Mouse (Mus musculus) C2C12 (cell line): Measurements from ENCODE around the gene Hist2h2be. TPM values are rescaled to one million over a fixed set of nuclear protein-coding genes. Genes with fewer than 3 reads are reported as not detected.
A peak's percentile ranks its signal among the peaks of the same experiment; 100 is the strongest.

ENCODE experiments used
- H3K27me3 ChIP-seq: one replicate; pipeline ENCODE4 v1.6.1; 2011; ENCODE audit not compliant: control insufficient read depth, insufficient read depth, insufficient read length
- H3K36me3 ChIP-seq: one replicate; pipeline ENCODE4 v1.6.1; 2011; ENCODE audit not compliant: control insufficient read depth, insufficient read depth
- H3K4me3 ChIP-seq: one replicate; pipeline ENCODE4 v1.5.1; 2011; ENCODE audit warnings: mild to moderate bottlenecking, control low read depth; ENCODE audit not compliant: poor library complexity, insufficient read depth, severe bottlenecking
- H3K79me2 ChIP-seq: one replicate; pipeline ENCODE4 v1.6.1; 2011; ENCODE audit not compliant: control insufficient read depth, insufficient read depth
- H3K79me3 ChIP-seq: one replicate; pipeline ENCODE4 v1.6.1; 2011; ENCODE audit warnings: low read depth, control low read depth
- H3ac ChIP-seq: one replicate; pipeline ENCODE3; 2011; ENCODE audit warnings: low read depth; ENCODE audit not compliant: control insufficient read depth, insufficient read length
- CEBPB ChIP-seq: IDR thresholded peaks from one replicate; pipeline ENCODE4 v1.6.1; 2011; ENCODE audit warnings: low read depth, mild to moderate bottlenecking, control low read depth, moderate library complexity
- CTCF ChIP-seq: IDR thresholded peaks from one replicate; pipeline ENCODE4 v1.5.1; 2011; ENCODE audit not compliant: control insufficient read depth, insufficient read depth, insufficient read length
- FOSL1 ChIP-seq: IDR thresholded peaks from one replicate; pipeline ENCODE4 v1.8.0; 2011; ENCODE audit warnings: mild to moderate bottlenecking, low read length; ENCODE audit not compliant: poor library complexity, insufficient read depth, severe bottlenecking
- MAX ChIP-seq: IDR thresholded peaks from one replicate; pipeline ENCODE4 v1.6.1; 2011; ENCODE audit warnings: mild to moderate bottlenecking, control low read depth
- MYOD1 ChIP-seq: IDR thresholded peaks from one replicate; pipeline ENCODE4 v1.6.1; 2011; ENCODE audit warnings: low read depth; ENCODE audit not compliant: control insufficient read depth, insufficient read length
- MYOG ChIP-seq: IDR thresholded peaks from one replicate; pipeline ENCODE4 v1.6.1; 2011; ENCODE audit not compliant: control insufficient read depth, insufficient read length; ENCODE audit errors: extremely low read depth
- USF1 ChIP-seq: IDR thresholded peaks from one replicate; pipeline ENCODE4 v1.6.1; 2011; ENCODE audit warnings: low read depth, mild to moderate bottlenecking, control low read depth, moderate library complexity
- polyA plus RNA-seq: library from polyadenylated mRNA; unstranded; fragments of >200 nt; fragmentation: generic; extraction: Trizol; gene quantifications from one replicate; pipeline ENCODE4 v1.2.1, GENCODE M21; 2012; ENCODE audit warnings: missing spikeins

The Hist2h2be gene
- polyA plus RNA-seq, 1 experiment, result 0.98 TPM

- H3K4me3 ChIP-seq, result peak within 1 kb of the TSS; percentile 39
- H3K36me3 ChIP-seq, result no peaks in the 10 kb centered on the region
- peak within 1 kb of the TSS; percentile 76 for H3ac ChIP-seq
- no peaks in the 10 kb centered on the region for H3K79me2 ChIP-seq
- TF ChIP-seq MYOG (no peak), CEBPB (peak; percentile 99)
- H3K79me3 ChIP-seq, result no peaks in the 10 kb centered on the region
- no peaks in the 10 kb centered on the region for H3K27me3 ChIP-seq
These were observed 42.1 kb downstream of the Hist2h2be start, which contains the start of gene Hist2h4 for GRCm38 (mm10) chr3:96262979-96263550. TSS of gene Hist2h4 (minus strand) at chr3:96263311.

- TF ChIP-seq MYOG (no peak), USF1 (no peak), MYOD1 (no peak), CTCF (no peak), MAX (no peak), FOSL1 (no peak), CEBPB (no peak)
- Histone ChIP-seq H3K27me3 (no peaks in the 10 kb centered on the region), H3ac (peak overlapping the region; percentile 76), H3K79me3 (no peaks in the 10 kb centered on the region), H3K79me2 (no peaks in the 10 kb centered on the region), H3K4me3 (peak overlapping the region; percentile 39), H3K36me3 (no peaks in the 10 kb centered on the region)
These were observed 42.9 kb downstream of the Hist2h2be start for GRCm38 (mm10) chr3:96263558-96264403.

DNA sequence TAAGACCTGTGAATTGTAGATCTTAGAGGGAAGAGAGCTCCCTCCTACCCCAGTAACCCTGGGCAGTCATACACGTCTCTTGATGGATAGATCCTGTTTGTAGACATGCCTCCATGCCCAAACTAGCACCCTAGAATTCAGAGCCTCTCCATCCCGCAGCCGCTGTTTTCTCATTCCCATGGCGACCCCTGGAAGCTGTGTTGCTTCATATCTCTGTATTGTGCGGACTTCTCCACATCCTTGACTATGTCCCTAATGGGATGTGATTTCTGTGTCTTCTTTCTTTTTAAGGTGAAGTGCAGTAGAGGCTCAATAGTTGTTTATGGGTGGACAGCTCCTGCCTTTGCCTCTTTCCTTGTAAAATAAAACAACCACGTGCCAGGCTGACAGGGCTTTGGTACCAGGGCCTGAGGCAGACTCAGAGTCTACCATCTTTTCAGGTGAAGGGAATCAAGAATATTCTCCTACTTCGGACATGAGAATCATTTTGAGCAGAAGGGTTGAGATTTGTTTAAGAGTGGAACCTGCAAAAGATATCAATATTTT lies 43.6 kb downstream of the Hist2h2be start:
- H3ac ChIP-seq, result no peak overlapping the region
- H3K27me3 ChIP-seq, result no peaks in the 10 kb centered on the region
- peak; percentile 5 for TF ChIP-seq CEBPB
- TF ChIP-seq MYOG, result no peak
- H3K79me2 ChIP-seq, result no peaks in the 10 kb centered on the region
- H3K36me3 ChIP-seq, result no peaks in the 10 kb centered on the region
- no peak overlapping the region for H3K4me3 ChIP-seq
- H3K79me3 ChIP-seq, result no peaks in the 10 kb centered on the region

- H3K79me3 ChIP-seq, result no peaks in the 10 kb centered on the region
- TF ChIP-seq MYOD1 (no peak), CTCF (no peak), USF1 (no peak), CEBPB (no peak), MYOG (no peak), MAX (no peak), FOSL1 (no peak)
- H3K36me3 ChIP-seq, result no peaks in the 10 kb centered on the region
- no peaks in the 10 kb centered on the region for H3K27me3 ChIP-seq
- no peak overlapping the region for H3ac ChIP-seq
- no peak overlapping the region for H3K4me3 ChIP-seq
- H3K79me2 ChIP-seq, result no peaks in the 10 kb centered on the region
These were observed 45.3 kb downstream of the Hist2h2be start for GRCm38 (mm10) chr3:96266132-96266710.

DNA sequence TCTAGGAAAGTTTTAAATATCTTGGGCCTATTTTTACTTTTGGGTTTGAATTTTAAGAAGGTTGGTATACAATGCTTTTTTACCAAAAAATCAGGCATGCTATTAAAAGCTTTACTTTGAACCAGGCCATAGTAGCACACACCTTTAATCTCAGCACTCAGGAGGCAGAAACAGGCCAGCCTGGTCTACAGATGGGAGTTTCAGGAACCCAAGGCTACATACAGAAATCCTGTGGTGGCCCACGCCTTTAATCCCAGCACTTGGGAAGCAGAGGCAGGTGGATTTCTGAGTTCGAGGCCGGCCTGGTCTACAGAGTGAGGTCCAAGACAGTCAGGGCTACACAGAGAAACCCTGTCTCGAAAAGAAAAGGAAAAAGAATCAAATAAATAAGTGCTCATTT lies 46.6 kb downstream of the Hist2h2be start:
- Histone ChIP-seq H3K79me3 (no peaks in the 10 kb centered on the region), H3K4me3 (no peak overlapping the region), H3ac (no peak overlapping the region), H3K79me2 (no peaks in the 10 kb centered on the region), H3K36me3 (no peaks in the 10 kb centered on the region), H3K27me3 (no peaks in the 10 kb centered on the region)
- TF ChIP-seq CEBPB (no peak), MYOG (no peak), USF1 (no peak), MYOD1 (no peak), CTCF (no peak), MAX (no peak), FOSL1 (no peak)
